ENCODE assay signal across 7 mouse cellular contexts in genomic region chr6:125350231-125350994, GRCm38 (mm10). TPM values are rescaled to one million over a fixed set of nuclear protein-coding genes. Genes with fewer than 3 reads are reported as not detected.
A peak's percentile ranks its signal among the peaks of the same experiment; 100 is the strongest.
DNase-seq lines count a peak whose midpoint lies in the region; ATAC-seq and TF ChIP-seq lines count a peak whose summit lies in the region.

No protein-coding gene starts in this region.

- 0 out of 2 replicates have a peak, but pooled peaks have one; percentile 6 for ATAC-seq in midbrain, embryonic 16.5 days

- TF ChIP-seq CTCF in MEL (IDR thresholded peaks at IDR 0.05 in 2 of 3, conservative IDR thresholded peaks at IDR 0.05 in 1 of 3; ENCODE audit: control insufficient read depth in 1 of 3, insufficient read depth in 1 of 3, low read depth in 2 of 3, low read length in 3 of 3, poor library complexity in 1 of 3, severe bottlenecking in 1 of 3): no peak

- TF ChIP-seq EP300 in MEL (IDR thresholded peaks at IDR 0.05; ENCODE audit: low read depth in 1 of 2, low read length in 2 of 2): no peak

- no peak for TF ChIP-seq RAD21 in MEL (IDR thresholded peaks at IDR 0.05; ENCODE audit: low read depth, low read length)

- no peaks in the 10 kb centered on the region for H3K27me3 ChIP-seq in MEL (ENCODE audit: control insufficient read depth in 1 of 2, insufficient read depth in 2 of 2, low read length in 2 of 2)
- H3K27me3 ChIP-seq in heart, embryonic 10.5 days (ENCODE audit: insufficient read depth, poor library complexity, severe bottlenecking): peaks cover 16% of the 10 kb centered on the region; the same call in 1 of the 2 replicates
- H3K27me3 ChIP-seq in limb, embryonic 10.5 days (ENCODE audit: low read depth, poor library complexity, severe bottlenecking): no peaks in the 10 kb centered on the region
- H3K27me3 ChIP-seq in midbrain, embryonic 16.5 days (ENCODE audit: control insufficient read depth, insufficient read depth, low read depth, low read length): no peaks in the 10 kb centered on the region

- peak; percentile 82 for DNase-seq in MEL (ENCODE audit: low read depth, low spot score)
- DNase-seq in adrenal gland, postnatal 25 days: peak; percentile 55
- DNase-seq in heart, embryonic 10.5 days (ENCODE audit: low spot score): no peak
- DNase-seq in limb, embryonic 10.5 days (ENCODE audit: low spot score): no peak
- DNase-seq in urinary bladder, adult 18-20 months (ENCODE audit: low spot score in 2 of 2): no peak
- DNase-seq in layer of hippocampus, postnatal 14 days (ENCODE audit: low spot score in 2 of 2): no peak

- H3K9ac ChIP-seq in MEL (ENCODE audit: control insufficient read depth, low read depth, low read length, poor library complexity, severe bottlenecking): peak overlapping the region; percentile 87
- H3K9ac ChIP-seq in midbrain, embryonic 16.5 days (ENCODE audit: low read depth, low read length): peak overlapping the region; percentile 27; the same call in 1 of the 2 replicates

- H3K27ac ChIP-seq in MEL (ENCODE audit: control insufficient read depth, low read depth, low read length): peak overlapping the region; percentile 75
- H3K27ac ChIP-seq in heart, embryonic 10.5 days: peak overlapping the region; percentile 86
- H3K27ac ChIP-seq in limb, embryonic 10.5 days: peak overlapping the region; percentile 91
- H3K27ac ChIP-seq in midbrain, embryonic 16.5 days (ENCODE audit: low read length): no peak overlapping the region

- H3K4me2 ChIP-seq in midbrain, embryonic 16.5 days (ENCODE audit: low read length): peak overlapping the region; percentile 60

- peak overlapping the region; percentile 81 to 93 for H3K4me3 ChIP-seq in MEL (ENCODE audit: control insufficient read depth in 1 of 2, insufficient read depth in 1 of 2, low read depth in 2 of 2, low read length in 2 of 2)
- peak overlapping the region; percentile 78 for H3K4me3 ChIP-seq in heart, embryonic 10.5 days
- H3K4me3 ChIP-seq in limb, embryonic 10.5 days: peak overlapping the region; percentile 67
- H3K4me3 ChIP-seq in midbrain, embryonic 16.5 days (ENCODE audit: low read depth, low read length): peak overlapping the region; percentile 36

- peaks cover 18 to 61% of the 10 kb centered on the region in 2 experiments for H3K4me1 ChIP-seq in MEL (ENCODE audit: control insufficient read depth in 1 of 2, insufficient read depth in 2 of 2, low read length in 2 of 2)
- peaks cover 66% of the 10 kb centered on the region for H3K4me1 ChIP-seq in heart, embryonic 10.5 days
- peaks cover 71% of the 10 kb centered on the region for H3K4me1 ChIP-seq in limb, embryonic 10.5 days
- H3K4me1 ChIP-seq in midbrain, embryonic 16.5 days (ENCODE audit: control insufficient read depth, insufficient read depth, low read length): peaks cover 20% of the 10 kb centered on the region

- H3K9me3 ChIP-seq in MEL (replicated peaks; ENCODE audit: insufficient read depth, low read length): no peaks in the 10 kb centered on the region
- H3K9me3 ChIP-seq in heart, embryonic 10.5 days: no peaks in the 10 kb centered on the region
- H3K9me3 ChIP-seq in limb, embryonic 10.5 days (replicated peaks): no peaks in the 10 kb centered on the region
- H3K9me3 ChIP-seq in midbrain, embryonic 16.5 days (replicated peaks; ENCODE audit: control insufficient read depth, low read length, poor library complexity, severe bottlenecking): no peaks in the 10 kb centered on the region

- no peak for TF ChIP-seq POLR2A in MEL (IDR thresholded peaks at IDR 0.05; ENCODE audit: control insufficient read depth in 1 of 2, insufficient read depth in 1 of 2, low read depth in 1 of 2, low read length in 2 of 2, poor library complexity in 1 of 2)

- H3K79me2 ChIP-seq in MEL (ENCODE audit: control insufficient read depth, insufficient read depth, low read length, poor library complexity): peaks cover 28% of the 10 kb centered on the region

- 5% methylated on average over 20 of the region's 20 CpGs for WGBS in heart, embryonic 10.5 days
- 2% methylated on average over 20 of the region's 20 CpGs for WGBS in limb, embryonic 10.5 days
- WGBS in midbrain, embryonic 16.5 days: 10% methylated on average over 20 of the region's 20 CpGs

- peaks cover 0 to 44% of the 10 kb centered on the region in 2 experiments; a peak in 2 of 4 replicates for H3K36me3 ChIP-seq in MEL (ENCODE audit: control insufficient read depth in 1 of 2, insufficient read depth in 2 of 2, low read length in 2 of 2)
- H3K36me3 ChIP-seq in heart, embryonic 10.5 days: no peaks in the 10 kb centered on the region
- peaks cover 2% of the 10 kb centered on the region; the same call in 1 of the 2 replicates for H3K36me3 ChIP-seq in limb, embryonic 10.5 days
- no peaks in the 10 kb centered on the region for H3K36me3 ChIP-seq in midbrain, embryonic 16.5 days (ENCODE audit: control insufficient read depth, insufficient read depth, low read length)

TF ChIP-seq in MEL, 35 proteins besides CTCF, POLR2A, EP300 and RAD21 (continues in another document):
- TF ChIP-seq MYC (IDR thresholded peaks at IDR 0.05; ENCODE audit: low read depth, low read length): no peak
- no peak for TF ChIP-seq MYB (IDR thresholded peaks at IDR 0.05; ENCODE audit: low read depth, low read length)
- no peak for TF ChIP-seq E2F4 (IDR thresholded peaks at IDR 0.05; ENCODE audit: borderline replicate concordance, low read depth, low read length)
- no peak for TF ChIP-seq POLR2AphosphoS2 (IDR thresholded peaks at IDR 0.05; ENCODE audit: low read length)
- no peak for TF ChIP-seq TCF12 (IDR thresholded peaks at IDR 0.05; ENCODE audit: low read depth, low read length)
- TF ChIP-seq NRF1 (IDR thresholded peaks at IDR 0.05; ENCODE audit: insufficient read depth, low read depth, low read length, poor library complexity, severe bottlenecking): no peak
- TF ChIP-seq GABPA (IDR thresholded peaks at IDR 0.05; ENCODE audit: low read depth, low read length): no peak
- TF ChIP-seq NELFE (IDR thresholded peaks at IDR 0.05; ENCODE audit: low read depth, low read length): no peak; the same call in 1 of the 2 replicates
- TF ChIP-seq GATA1 (IDR thresholded peaks at IDR 0.05; ENCODE audit: low read depth, low read length): no peak; the same call in 1 of the 2 replicates
- peak; percentile 65 for TF ChIP-seq SIN3A (IDR thresholded peaks at IDR 0.05; ENCODE audit: low read length)
- no peak for TF ChIP-seq MAX (IDR thresholded peaks at IDR 0.05; ENCODE audit: low read length)
- no peak for TF ChIP-seq MXI1 (IDR thresholded peaks at IDR 0.05; ENCODE audit: low read depth, low read length)
- no peak for TF ChIP-seq ZNF384 (IDR thresholded peaks at IDR 0.05; ENCODE audit: low read depth, low read length)
- no peak for TF ChIP-seq MAFK (IDR thresholded peaks at IDR 0.05; ENCODE audit: borderline replicate concordance, low read depth, low read length)
- no peak for TF ChIP-seq ELF1 (IDR thresholded peaks at IDR 0.05; ENCODE audit: low read depth, low read length)
- TF ChIP-seq UBTF (IDR thresholded peaks at IDR 0.05; ENCODE audit: borderline replicate concordance, insufficient read depth, low read depth, low read length): no peak
- no peak for TF ChIP-seq RCOR1 (IDR thresholded peaks at IDR 0.05; ENCODE audit: low read depth, low read length)
- no peak for TF ChIP-seq HCFC1 (IDR thresholded peaks at IDR 0.05; ENCODE audit: low read depth, low read length)

RNA-seq across cellular contexts. Expression of gene Tnfrsf1a, which starts 1.3 kb away (rescaled TPM):
- total RNA-seq in MEL (2012; rRNA removed): 16.6 and 22.0 TPM in 2 replicates
- 10 to 100 TPM in 1 of 2 experiments, not detected in 1; 43.4 TPM for polyA plus RNA-seq in MEL (2012; ENCODE audit: insufficient read depth in 1 of 2, insufficient read length in 2 of 2, low read depth in 1 of 2, low replicate concordance in 2 of 2, missing spikeins in 1 of 2)
- total RNA-seq in adrenal gland, postnatal 25 days (2021): 247 and 250 TPM in 2 replicates
- 33.6 and 35.3 TPM in 2 replicates for polyA plus RNA-seq in heart, embryonic 10.5 days (2016; fragmentation: Nextera tagmentation; extraction: Ambion mirVana)
- 41.8 and 43.6 TPM in 2 replicates for polyA plus RNA-seq in limb, embryonic 10.5 days (2016; fragmentation: Nextera tagmentation; extraction: Ambion mirVana)
- polyA plus RNA-seq in midbrain, embryonic 16.5 days (2015; fragmentation: Nextera tagmentation; extraction: Ambion mirVana): 11.0 and 11.2 TPM in 2 replicates
- total RNA-seq in layer of hippocampus, postnatal 14 days (2021): 10 to 100 TPM; 12.8 to 15.2 TPM

RNA-seq across cellular contexts. Expression of gene Scnn1a, which starts 30.0 kb away (rescaled TPM):
- 0.07 TPM in 1 of 2 replicates, not detected in the other for total RNA-seq in MEL (2012; rRNA removed)
- polyA plus RNA-seq in MEL (2012; ENCODE audit: insufficient read depth in 1 of 2, insufficient read length in 2 of 2, low read depth in 1 of 2, low replicate concordance in 2 of 2, missing spikeins in 1 of 2): under 1 TPM in 1 of 2 experiments, not detected in 1; 0.50 TPM
- 1.6 and 1.9 TPM in 2 replicates for total RNA-seq in adrenal gland, postnatal 25 days (2021)
- polyA plus RNA-seq in heart, embryonic 10.5 days (2016; fragmentation: Nextera tagmentation; extraction: Ambion mirVana): 0.65 and 0.98 TPM in 2 replicates
- polyA plus RNA-seq in limb, embryonic 10.5 days (2016; fragmentation: Nextera tagmentation; extraction: Ambion mirVana): 1.0 and 1.6 TPM in 2 replicates
- 0.67 and 1.1 TPM in 2 replicates for polyA plus RNA-seq in midbrain, embryonic 16.5 days (2015; fragmentation: Nextera tagmentation; extraction: Ambion mirVana)
- total RNA-seq in layer of hippocampus, postnatal 14 days (2021): 1 to 10 TPM; 2.8 to 4.1 TPM

RNA-seq across cellular contexts. Expression of gene Plekhg6, which starts 30.2 kb away (rescaled TPM):
- total RNA-seq in MEL (2012; rRNA removed): not detected in 2 replicates
- under 1 TPM in 1 of 2 experiments, not detected in 1; 0.13 TPM for polyA plus RNA-seq in MEL (2012; ENCODE audit: insufficient read depth in 1 of 2, insufficient read length in 2 of 2, low read depth in 1 of 2, low replicate concordance in 2 of 2, missing spikeins in 1 of 2)
- 0.30 and 0.38 TPM in 2 replicates for total RNA-seq in adrenal gland, postnatal 25 days (2021)
- 0.20 TPM in 1 of 2 replicates, not detected in the other for polyA plus RNA-seq in heart, embryonic 10.5 days (2016; fragmentation: Nextera tagmentation; extraction: Ambion mirVana)
- 0.26 and 0.33 TPM in 2 replicates for polyA plus RNA-seq in limb, embryonic 10.5 days (2016; fragmentation: Nextera tagmentation; extraction: Ambion mirVana)
- polyA plus RNA-seq in midbrain, embryonic 16.5 days (2015; fragmentation: Nextera tagmentation; extraction: Ambion mirVana): 0.20 and 0.44 TPM in 2 replicates
- not detected for total RNA-seq in layer of hippocampus, postnatal 14 days (2021)

RNA-seq across cellular contexts. Expression of gene Ltbr, which starts 36.7 kb away (rescaled TPM):
- total RNA-seq in MEL (2012; rRNA removed): 35.0 and 47.6 TPM in 2 replicates
- 10 to 100 TPM in 1 of 2 experiments, not detected in 1; 64.2 TPM for polyA plus RNA-seq in MEL (2012; ENCODE audit: insufficient read depth in 1 of 2, insufficient read length in 2 of 2, low read depth in 1 of 2, low replicate concordance in 2 of 2, missing spikeins in 1 of 2)
- total RNA-seq in adrenal gland, postnatal 25 days (2021): 78.7 and 91.8 TPM in 2 replicates
- 37.8 and 40.4 TPM in 2 replicates for polyA plus RNA-seq in heart, embryonic 10.5 days (2016; fragmentation: Nextera tagmentation; extraction: Ambion mirVana)
- 34.3 and 41.5 TPM in 2 replicates for polyA plus RNA-seq in limb, embryonic 10.5 days (2016; fragmentation: Nextera tagmentation; extraction: Ambion mirVana)
- polyA plus RNA-seq in midbrain, embryonic 16.5 days (2015; fragmentation: Nextera tagmentation; extraction: Ambion mirVana): 12.8 and 16.0 TPM in 2 replicates
- 10 to 100 TPM in 1 of 2 experiments, 1 to 10 TPM in 1; 9.8 to 13.3 TPM for total RNA-seq in layer of hippocampus, postnatal 14 days (2021)

Comparison
In these comparisons a context has a peak if more than half of its experiments do, and no peak if none do; other contexts are left out.
1. DNase-seq: peak in MEL (single experiment) and adrenal gland, postnatal 25 days (single experiment); none in heart, embryonic 10.5 days (single experiment), limb, embryonic 10.5 days (single experiment), urinary bladder, adult 18-20 months (0 of 2) and layer of hippocampus, postnatal 14 days (0 of 2).
2. H3K4me3 ChIP-seq: peak in every context shown above with its lines; median percentile 87 in MEL; 78 in heart, embryonic 10.5 days; 67 in limb, embryonic 10.5 days; 36 in midbrain, embryonic 16.5 days.